ENCODE assay signal across 20 mouse cellular contexts in the genomic region with DNA sequence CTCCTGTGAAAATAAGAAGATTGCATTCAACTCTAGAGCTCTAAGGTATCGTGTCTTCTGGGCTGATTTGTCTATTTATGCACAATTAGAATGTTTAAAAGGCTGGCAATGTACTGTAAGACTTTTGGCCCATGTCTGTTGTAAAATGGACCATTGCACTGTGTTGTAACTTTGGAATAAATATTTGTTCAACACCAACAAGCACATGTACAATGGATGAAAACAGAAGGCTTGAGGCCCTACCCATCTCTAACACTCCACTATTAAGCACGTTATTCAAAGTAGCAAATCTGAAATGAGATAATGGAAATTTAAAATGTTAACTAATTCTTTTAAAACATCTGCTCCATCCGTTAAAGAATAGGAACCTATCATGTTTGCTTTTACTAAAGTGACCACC. TPM values are rescaled to one million over a fixed set of nuclear protein-coding genes. Genes with fewer than 3 reads are reported as not detected.
"Had no signal": no experiment of that assay in that cellular context is flagged by ENCODE, and none has a peak within 500 bp of the region (broad histone marks: within the 10 kb centered on the region; RNA-seq: fewer than 3 reads in every experiment).

No protein-coding gene starts in this region.

- H3K4me2 ChIP-seq: limb, embryonic 12.5 days; liver, embryonic 13.5 days had no signal

- H3K9me3 ChIP-seq: limb, embryonic 12.5 days; liver, embryonic 13.5 days had no signal

- H3K4me3 ChIP-seq: limb, embryonic 12.5 days; liver, embryonic 13.5 days; myocyte had no signal

- H3K27me3 ChIP-seq: limb, embryonic 12.5 days; liver, embryonic 13.5 days had no signal

- H3K9ac ChIP-seq: limb, embryonic 12.5 days; liver, embryonic 13.5 days; lung, embryonic 14.5 days had no signal

- H3K36me3 ChIP-seq: limb, embryonic 12.5 days; liver, embryonic 13.5 days had no signal

- DNase-seq: kidney, adult 11 months; kidney, adult 9 months; layer of hippocampus, adult 9-11 months; layer of hippocampus, postnatal 36 days; liver, embryonic 13.5 days; right cerebral cortex, adult 18-20 months; right cerebral cortex, postnatal 25 days; thymus, postnatal 36 days had no signal

- H3K27ac ChIP-seq: kidney, postnatal 0 days; limb, embryonic 12.5 days had no signal

RNA-seq across cellular contexts. Expression of gene Hsd17b3, which starts 18.1 kb away (rescaled TPM):
- total RNA-seq: layer of hippocampus, adult 18-20 months; layer of hippocampus, postnatal 36 days; left cerebral cortex, postnatal 36 days; megakaryocyte-erythroid progenitor cell, adult 5-6 weeks had no signal
- polyA plus RNA-seq: intestine, embryonic 14.5 days; kidney, postnatal 0 days; limb, embryonic 12.5 days; liver, embryonic 13.5 days; lung, embryonic 14.5 days; myocyte; neural tube, embryonic 14.5 days; small intestine, adult 2 months; stomach, embryonic 16.5 days; thymus, postnatal 0 days had no signal
